Mouse (Mus musculus) lung, postnatal 0 days (tissue): ENCODE results near the gene Arhgap9.

Source experiments
- CTCF ChIP-seq: IDR thresholded peaks from 2 replicates; pipeline ENCODE4 v1.5.1; 2016; ENCODE audit warnings: antibody characterized with exemption, mild to moderate bottlenecking
- EP300 ChIP-seq: IDR thresholded peaks from 2 replicates; pipeline ENCODE4 v1.6.1; 2016; ENCODE audit warnings: antibody characterized with exemption, mild to moderate bottlenecking, control low read depth

GRCm38 (mm10) chr10:127360714-127361113 lies 39.0 kb downstream of the Arhgap9 start:
- TF ChIP-seq CTCF (no peak), EP300 (no peak)
